Mouse (Mus musculus): ENCODE data around the gene Agxt2. TPM values are rescaled to one million over a fixed set of nuclear protein-coding genes. Genes with fewer than 3 reads are reported as not detected.

The Agxt2 gene
- polyA plus RNA-seq, 1 experiment from 2014 or later: not detected

- H3K4me3 ChIP-seq (ENCODE audit: low read depth, low read length): no peak overlapping the region
- no peak for ATAC-seq (ENCODE audit: low read depth)
- WGBS: 84% methylated on average over 6 of the region's 6 CpGs
Measured at GRCm38 (mm10) chr15:10413656-10414055, 55.3 kb downstream of the Agxt2 start.

GRCm38 (mm10) chr15:10421138-10421784 is 62.9 kb downstream of the Agxt2 start:
- WGBS: 26% methylated on average over 7 of the region's 7 CpGs
- no peak overlapping the region for H3K4me3 ChIP-seq (ENCODE audit: low read depth, low read length)
- no peak overlapping the region for H3K9ac ChIP-seq (ENCODE audit: low read depth, low read length)
- no peak overlapping the region for H3K27ac ChIP-seq (replicated peaks; ENCODE audit: low read depth, low read length)
- H3K36me3 ChIP-seq (ENCODE audit: control insufficient read depth, insufficient read depth, low read length): no peaks in the 10 kb centered on the region
- no peaks in the 10 kb centered on the region for H3K9me3 ChIP-seq (ENCODE audit: control insufficient read depth, low read length)
- H3K4me1 ChIP-seq (ENCODE audit: control insufficient read depth, insufficient read depth, low read length): no peaks in the 10 kb centered on the region
- H3K27me3 ChIP-seq (replicated peaks; ENCODE audit: control insufficient read depth, insufficient read depth, low read length): no peaks in the 10 kb centered on the region
- no peak overlapping the region for H3K4me2 ChIP-seq (ENCODE audit: low read depth, low read length)
- peak; percentile 73 for ATAC-seq (ENCODE audit: low read depth)
- DNase-seq (ENCODE audit: low spot score): peak; percentile 66

More at GRCm38 (mm10) chr15:10413656-10414055, 55.3 kb downstream of the Agxt2 start:
- no peak overlapping the region for H3K4me2 ChIP-seq (ENCODE audit: low read depth, low read length)
- DNase-seq (ENCODE audit: low spot score): no peak
- H3K27me3 ChIP-seq (replicated peaks; ENCODE audit: control insufficient read depth, insufficient read depth, low read length): no peaks in the 10 kb centered on the region
- H3K4me1 ChIP-seq (ENCODE audit: control insufficient read depth, insufficient read depth, low read length): no peaks in the 10 kb centered on the region
- H3K9ac ChIP-seq (ENCODE audit: low read depth, low read length): no peak overlapping the region
- no peaks in the 10 kb centered on the region for H3K36me3 ChIP-seq (ENCODE audit: control insufficient read depth, insufficient read depth, low read length)
- no peaks in the 10 kb centered on the region for H3K9me3 ChIP-seq (ENCODE audit: control insufficient read depth, low read length)
- no peak overlapping the region for H3K27ac ChIP-seq (replicated peaks; ENCODE audit: low read depth, low read length)

- WGBS: 76% methylated on average over 1 of the region's 1 CpGs
- DNase-seq (ENCODE audit: low spot score): no peak
- H3K4me1 ChIP-seq (ENCODE audit: control insufficient read depth, insufficient read depth, low read length): no peaks in the 10 kb centered on the region
Measured at GRCm38 (mm10) chr15:10421785-10422144, 63.4 kb downstream of the Agxt2 start.

GRCm38 (mm10) chr15:10426124-10426523 is 67.8 kb downstream of the Agxt2 start:
- H3K9ac ChIP-seq (ENCODE audit: low read depth, low read length): no peak overlapping the region
- H3K36me3 ChIP-seq (ENCODE audit: control insufficient read depth, insufficient read depth, low read length): no peaks in the 10 kb centered on the region
- no peak overlapping the region for H3K4me2 ChIP-seq (ENCODE audit: low read depth, low read length)
- no peaks in the 10 kb centered on the region for H3K9me3 ChIP-seq (ENCODE audit: control insufficient read depth, low read length)
- ATAC-seq (ENCODE audit: low read depth) (no peak), DNase-seq (ENCODE audit: low spot score) (no peak)
- H3K4me3 ChIP-seq (ENCODE audit: low read depth, low read length): no peak overlapping the region
- no peaks in the 10 kb centered on the region for H3K4me1 ChIP-seq (ENCODE audit: control insufficient read depth, insufficient read depth, low read length)
- 85% methylated on average over 6 of the region's 6 CpGs for WGBS
- H3K27me3 ChIP-seq (replicated peaks; ENCODE audit: control insufficient read depth, insufficient read depth, low read length): no peaks in the 10 kb centered on the region
- H3K27ac ChIP-seq (replicated peaks; ENCODE audit: low read depth, low read length): no peak overlapping the region

More at GRCm38 (mm10) chr15:10421785-10422144, 63.4 kb downstream of the Agxt2 start:
- H3K9ac ChIP-seq (ENCODE audit: low read depth, low read length): no peak overlapping the region
- no peak overlapping the region for H3K4me2 ChIP-seq (ENCODE audit: low read depth, low read length)
- ATAC-seq (ENCODE audit: low read depth): no peak
- no peaks in the 10 kb centered on the region for H3K9me3 ChIP-seq (ENCODE audit: control insufficient read depth, low read length)
- H3K27me3 ChIP-seq (replicated peaks; ENCODE audit: control insufficient read depth, insufficient read depth, low read length): no peaks in the 10 kb centered on the region
- H3K27ac ChIP-seq (replicated peaks; ENCODE audit: low read depth, low read length): no peak overlapping the region
- H3K36me3 ChIP-seq (ENCODE audit: control insufficient read depth, insufficient read depth, low read length): no peaks in the 10 kb centered on the region
- H3K4me3 ChIP-seq (ENCODE audit: low read depth, low read length): no peak overlapping the region

- H3K4me1 ChIP-seq (ENCODE audit: control insufficient read depth, insufficient read depth, low read length): no peaks in the 10 kb centered on the region
- H3K27ac ChIP-seq (replicated peaks; ENCODE audit: low read depth, low read length): no peak overlapping the region
- DNase-seq (ENCODE audit: low spot score) (no peak), ATAC-seq (ENCODE audit: low read depth) (no peak)
- no peaks in the 10 kb centered on the region for H3K9me3 ChIP-seq (ENCODE audit: control insufficient read depth, low read length)
- H3K36me3 ChIP-seq (ENCODE audit: control insufficient read depth, insufficient read depth, low read length): no peaks in the 10 kb centered on the region
- no peak overlapping the region for H3K4me2 ChIP-seq (ENCODE audit: low read depth, low read length)
- no peak overlapping the region for H3K9ac ChIP-seq (ENCODE audit: low read depth, low read length)
- 92% methylated on average over 13 of the region's 13 CpGs for WGBS
- no peaks in the 10 kb centered on the region for H3K27me3 ChIP-seq (replicated peaks; ENCODE audit: control insufficient read depth, insufficient read depth, low read length)
- H3K4me3 ChIP-seq (ENCODE audit: low read depth, low read length): no peak overlapping the region
Measured at GRCm38 (mm10) chr15:10426545-10427266, 68.4 kb downstream of the Agxt2 start.

- Histone ChIP-seq H3K36me3 (ENCODE audit: control insufficient read depth, insufficient read depth, low read length) (peaks cover 14% of the 10 kb centered on the region), H3K27me3 (replicated peaks; ENCODE audit: control insufficient read depth, insufficient read depth, low read length) (no peaks in the 10 kb centered on the region), H3K4me3 (ENCODE audit: low read depth, low read length) (no peak overlapping the region), H3K4me1 (ENCODE audit: control insufficient read depth, insufficient read depth, low read length) (no peaks in the 10 kb centered on the region), H3K9me3 (ENCODE audit: control insufficient read depth, low read length) (no peaks in the 10 kb centered on the region), H3K27ac (replicated peaks; ENCODE audit: low read depth, low read length) (no peak overlapping the region), H3K4me2 (ENCODE audit: low read depth, low read length) (no peak overlapping the region), H3K9ac (ENCODE audit: low read depth, low read length) (no peak overlapping the region)
- ATAC-seq (ENCODE audit: low read depth): no peak
- WGBS: 82% methylated on average over 1 of the region's 1 CpGs
- DNase-seq (ENCODE audit: low spot score): no peak
Measured at GRCm38 (mm10) chr15:10436893-10437292, 78.6 kb downstream of the Agxt2 start.

GRCm38 (mm10) chr15:10439963-10440362 is 81.6 kb downstream of the Agxt2 start:
- H3K4me1 ChIP-seq (ENCODE audit: control insufficient read depth, insufficient read depth, low read length): no peaks in the 10 kb centered on the region

GRCm38 (mm10) chr15:10441493-10441892 is 83.2 kb downstream of the Agxt2 start:
- H3K36me3 ChIP-seq (ENCODE audit: control insufficient read depth, insufficient read depth, low read length): peaks cover 25% of the 10 kb centered on the region
- H3K27me3 ChIP-seq (replicated peaks; ENCODE audit: control insufficient read depth, insufficient read depth, low read length): no peaks in the 10 kb centered on the region
- 84% methylated on average over 9 of the region's 9 CpGs for WGBS
- H3K4me2 ChIP-seq (ENCODE audit: low read depth, low read length): no peak overlapping the region
- no peaks in the 10 kb centered on the region for H3K9me3 ChIP-seq (ENCODE audit: control insufficient read depth, low read length)
- H3K27ac ChIP-seq (replicated peaks; ENCODE audit: low read depth, low read length): no peak overlapping the region
- ATAC-seq (ENCODE audit: low read depth): no peak
- no peak overlapping the region for H3K4me3 ChIP-seq (ENCODE audit: low read depth, low read length)
- H3K4me1 ChIP-seq (ENCODE audit: control insufficient read depth, insufficient read depth, low read length): no peaks in the 10 kb centered on the region
- no peak for DNase-seq (ENCODE audit: low spot score)
- H3K9ac ChIP-seq (ENCODE audit: low read depth, low read length): no peak overlapping the region

More at GRCm38 (mm10) chr15:10439963-10440362, 81.6 kb downstream of the Agxt2 start:
- no peaks in the 10 kb centered on the region for H3K27me3 ChIP-seq (replicated peaks; ENCODE audit: control insufficient read depth, insufficient read depth, low read length)
- peaks cover 14% of the 10 kb centered on the region for H3K36me3 ChIP-seq (ENCODE audit: control insufficient read depth, insufficient read depth, low read length)
- no peak overlapping the region for H3K4me2 ChIP-seq (ENCODE audit: low read depth, low read length)
- 73% methylated on average over 6 of the region's 6 CpGs for WGBS
- H3K4me3 ChIP-seq (ENCODE audit: low read depth, low read length): no peak overlapping the region
- no peaks in the 10 kb centered on the region for H3K9me3 ChIP-seq (ENCODE audit: control insufficient read depth, low read length)
- no peak for ATAC-seq (ENCODE audit: low read depth)
- no peak overlapping the region for H3K9ac ChIP-seq (ENCODE audit: low read depth, low read length)
- H3K27ac ChIP-seq (replicated peaks; ENCODE audit: low read depth, low read length): no peak overlapping the region
- DNase-seq (ENCODE audit: low spot score): no peak

GRCm38 (mm10) chr15:10442275-10442674 is 83.9 kb downstream of the Agxt2 start:
- 89% methylated on average over 1 of the region's 1 CpGs for WGBS
- Histone ChIP-seq H3K27ac (replicated peaks; ENCODE audit: low read depth, low read length) (no peak overlapping the region), H3K9me3 (ENCODE audit: control insufficient read depth, low read length) (no peaks in the 10 kb centered on the region), H3K4me3 (ENCODE audit: low read depth, low read length) (no peak overlapping the region), H3K36me3 (ENCODE audit: control insufficient read depth, insufficient read depth, low read length) (peaks cover 31% of the 10 kb centered on the region), H3K4me2 (ENCODE audit: low read depth, low read length) (no peak overlapping the region), H3K27me3 (replicated peaks; ENCODE audit: control insufficient read depth, insufficient read depth, low read length) (no peaks in the 10 kb centered on the region), H3K4me1 (ENCODE audit: control insufficient read depth, insufficient read depth, low read length) (no peaks in the 10 kb centered on the region), H3K9ac (ENCODE audit: low read depth, low read length) (no peak overlapping the region)
- ATAC-seq (ENCODE audit: low read depth): no peak
- no peak for DNase-seq (ENCODE audit: low spot score)

Data from embryonic facial prominence, embryonic 14.5 days (tissue).